Mouse (Mus musculus): ENCODE measurements at regions not wholly inside any gene's neighbourhood (a gene's known extent, or its start where the extent isn't known, plus 50 kb on each side); places are given as distances from the start of the nearest gene placed in this dataset.

DNA sequence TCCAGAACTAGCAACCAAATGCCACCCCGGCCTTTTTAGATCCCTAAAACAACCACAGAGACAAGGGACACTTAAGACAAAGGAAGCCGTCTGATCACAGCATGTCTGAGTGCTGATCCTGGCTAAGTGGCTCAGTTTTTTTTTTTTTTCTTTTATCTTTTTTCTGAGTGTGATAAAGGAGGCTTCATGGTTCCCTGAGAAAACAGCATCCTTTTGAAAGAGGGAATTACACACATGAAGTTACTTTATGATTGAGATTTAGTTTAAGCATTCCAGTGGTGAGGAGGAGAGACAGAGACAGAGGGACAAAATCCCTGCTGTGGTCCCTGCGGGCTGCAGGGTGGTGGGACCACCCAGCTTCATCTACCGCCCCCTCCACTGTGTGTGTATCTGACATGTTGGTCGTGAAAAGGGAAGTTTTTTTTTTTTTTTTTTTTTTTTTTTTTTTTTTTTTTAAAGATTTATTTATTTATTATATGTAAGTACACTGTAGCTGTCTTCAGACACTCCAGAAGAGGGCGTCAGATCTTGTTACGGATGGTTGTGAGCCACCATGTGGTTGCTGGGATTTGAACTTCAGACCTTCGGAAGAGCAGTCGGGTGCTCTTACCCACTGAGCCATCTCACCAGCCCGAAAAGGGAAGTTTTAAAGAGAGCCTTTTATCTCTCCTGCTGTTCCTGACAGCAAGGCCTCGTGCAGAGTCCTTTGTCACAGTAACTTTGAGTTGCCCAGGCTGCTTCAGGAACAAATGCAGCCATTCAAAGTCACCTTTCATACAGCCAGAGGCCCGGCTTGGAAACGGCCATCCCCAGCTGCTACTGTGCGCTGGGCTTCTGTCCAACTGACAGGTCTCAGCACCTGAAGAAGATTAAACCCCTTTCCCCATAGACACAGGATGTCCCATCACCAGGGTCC lies 136.8 kb upstream of the Slc22a12 start:
- TF ChIP-seq CTCF (IDR thresholded peaks at IDR 0.05; ENCODE audit: extremely low read depth, insufficient read length, insufficient replicate concordance, low read depth, low read length) (no peak), POLR2A (IDR thresholded peaks at IDR 0.05; ENCODE audit: low read depth, low read length) (no peak)
